In the genomic region with DNA sequence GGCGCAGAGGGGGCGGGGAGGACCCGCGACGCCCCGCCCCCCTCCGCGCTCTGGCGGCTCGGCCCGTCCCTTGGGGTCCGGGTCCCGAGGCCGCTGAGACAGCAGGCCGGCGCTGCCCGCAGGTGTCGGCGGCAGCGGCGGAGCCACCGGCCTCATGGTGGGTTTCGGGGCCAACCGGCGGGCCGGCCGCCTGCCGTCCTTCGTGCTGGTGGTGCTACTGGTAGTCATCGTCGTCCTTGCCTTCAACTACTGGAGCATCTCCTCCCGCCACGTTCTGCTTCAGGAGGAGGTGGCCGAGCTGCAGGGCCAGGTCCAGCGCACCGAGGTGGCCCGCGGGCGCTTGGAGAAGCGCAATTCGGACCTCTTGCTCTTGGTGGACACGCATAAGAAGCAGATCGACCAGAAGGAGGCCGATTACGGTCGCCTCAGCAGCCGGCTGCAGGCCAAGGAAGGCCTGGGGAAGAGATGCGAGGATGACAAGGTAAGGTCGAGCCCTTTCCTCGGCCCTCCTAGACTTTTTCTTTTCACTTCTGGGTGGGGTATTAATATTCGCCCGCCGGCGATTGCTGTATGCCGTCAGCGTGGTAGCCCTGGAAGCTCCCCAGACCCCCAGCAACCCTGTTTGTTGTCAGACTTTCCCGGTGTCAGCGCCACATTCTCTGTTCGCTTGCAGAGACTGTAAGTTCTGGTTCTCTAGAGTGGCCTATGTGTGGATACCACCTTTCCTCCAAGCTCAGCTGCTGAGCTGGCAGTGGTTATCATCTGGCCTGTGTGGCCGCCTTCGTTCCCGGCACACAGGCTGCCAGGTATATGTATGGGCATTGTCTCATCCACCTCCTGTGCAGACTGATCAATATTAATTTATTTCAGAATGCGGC, we compare ENCODE assay signal across 8 mouse cellular contexts. TPM values are rescaled to one million over a fixed set of nuclear protein-coding genes. Genes with fewer than 3 reads are reported as not detected.
DNase-seq lines count a peak whose midpoint lies in the region; TF ChIP-seq lines count a peak whose summit lies in the region.

No protein-coding gene starts in this region.

- no peaks in the 10 kb centered on the region for H3K4me1 ChIP-seq in ES-Bruce4 (ENCODE audit: control insufficient read depth, insufficient read depth, low read length)
- peaks cover 22% of the 10 kb centered on the region for H3K4me1 ChIP-seq in megakaryocyte, embryonic 14.5 days

- no peaks in the 10 kb centered on the region for H3K9me3 ChIP-seq in ES-Bruce4 (replicated peaks; ENCODE audit: control insufficient read depth, insufficient read depth, low read length, poor library complexity, severe bottlenecking)
- H3K9me3 ChIP-seq in megakaryocyte, embryonic 14.5 days: no peaks in the 10 kb centered on the region

- no peak overlapping the region for H3K27ac ChIP-seq in ES-Bruce4 (ENCODE audit: insufficient read depth, low read length)
- peak overlapping the region; percentile 97 for H3K27ac ChIP-seq in layer of hippocampus, adult 2 months

- H3K4me3 ChIP-seq in ES-Bruce4 (ENCODE audit: low read depth, low read length): peak overlapping the region; percentile 81
- H3K4me3 ChIP-seq in layer of hippocampus, adult 2 months: peak overlapping the region; percentile 95
- H3K4me3 ChIP-seq in megakaryocyte, embryonic 14.5 days (replicated peaks): peak overlapping the region; percentile 95

- no peak for TF ChIP-seq POLR2A in ES-Bruce4 (IDR thresholded peaks at IDR 0.05; ENCODE audit: insufficient read depth, low read length)

- no peak for TF ChIP-seq CTCF in ES-Bruce4 (IDR thresholded peaks at IDR 0.05; ENCODE audit: low read depth, low read length)
- no peak for TF ChIP-seq CTCF in layer of hippocampus, adult 2 months (conservative IDR thresholded peaks at IDR 0.05)

- peak overlapping the region; percentile 88 for H3K9ac ChIP-seq in ES-Bruce4 (ENCODE audit: low read depth, poor library complexity, severe bottlenecking)

- H3K36me3 ChIP-seq in ES-Bruce4 (ENCODE audit: control insufficient read depth, insufficient read depth, low read length, poor library complexity, severe bottlenecking): peaks cover 3% of the 10 kb centered on the region; the same call in 1 of the 2 replicates
- peaks cover 5% of the 10 kb centered on the region for H3K36me3 ChIP-seq in megakaryocyte, embryonic 14.5 days (replicated peaks; ENCODE audit: low read length)

- H3K27me3 ChIP-seq in ES-Bruce4 (ENCODE audit: control insufficient read depth, insufficient read depth, low read length, poor library complexity, severe bottlenecking): no peaks in the 10 kb centered on the region
- peaks cover 17% of the 10 kb centered on the region for H3K27me3 ChIP-seq in megakaryocyte, embryonic 14.5 days (replicated peaks)

- DNase-seq in kidney, adult 11 months: peak; percentile 29
- DNase-seq in kidney, postnatal 10 days: no peak
- peak; percentile 70 for DNase-seq in cerebellum, adult 9-11 months
- peak; percentile 5 to 13 for DNase-seq in gastrocnemius, postnatal 36 days
- DNase-seq in layer of hippocampus, adult 2 months (ENCODE audit: low spot score in 2 of 2): no peak
- no peak for DNase-seq in T-cell, adult 2 months (ENCODE audit: low spot score)

- no peak for TF ChIP-seq EP300 in ES-Bruce4 (IDR thresholded peaks at IDR 0.05; ENCODE audit: insufficient read depth, low read depth, low read length)

- intact Hi-C loops in gastrocnemius, postnatal 36 days (cut with DNase I): no loop called here

RNA-seq across cellular contexts. Expression of a gene that starts 0.5 kb away (rescaled TPM):
- 76.2 and 77.6 TPM in 2 replicates for polyA plus RNA-seq in ES-Bruce4 (2011; ENCODE audit: insufficient read depth, insufficient read length, low read depth, missing spikeins)
- 10 to 100 TPM; 10.1 to 11.5 TPM for total RNA-seq in gastrocnemius, postnatal 36 days (2021)
- total RNA-seq in layer of hippocampus, adult 2 months (2021): 100 to 1,000 TPM; 102 to 111 TPM
- polyA plus RNA-seq in megakaryocyte, embryonic 14.5 days (2012; ENCODE audit: insufficient read depth, low replicate concordance): 0.67 and 2.8 TPM in 2 replicates

Comparison
In these comparisons a context has a peak if more than half of its experiments do, and no peak if none do; other contexts are left out.
1. DNase-seq: peak in kidney, adult 11 months (single experiment), cerebellum, adult 9-11 months (single experiment) and gastrocnemius, postnatal 36 days (2 of 2); none in kidney, postnatal 10 days (single experiment), layer of hippocampus, adult 2 months (0 of 2) and T-cell, adult 2 months (single experiment).
2. RNA of a gene that starts 0.5 kb away (total RNA-seq): 102 to 111 TPM in layer of hippocampus, adult 2 months; 10.1 to 11.5 TPM in gastrocnemius, postnatal 36 days; every median in the first group is over 4 times any median in the second.
3. Peak in every context shown above with its lines, with median percentiles within 50 percentile points of each other: H3K4me3 ChIP-seq.